Mouse (Mus musculus) bone marrow, adult 2 months (tissue): ENCODE measurements around the gene Stk4. TPM values are rescaled to one million over a fixed set of nuclear protein-coding genes. Genes with fewer than 3 reads are reported as not detected.

Experiments
- H3K27ac ChIP-seq: fragments of 200-500 bp; 2 replicates; pipeline ENCODE4 v1.5.1; 2012; ENCODE audit warnings: low read depth, mild to moderate bottlenecking, control low read depth, inconsistent platforms, low read length; ENCODE audit not compliant: control insufficient read depth, poor library complexity, insufficient read depth
- H3K4me1 ChIP-seq: fragments of 200-500 bp; 2 replicates; pipeline ENCODE4 v1.6.1; 2011; ENCODE audit warnings: low read length; ENCODE audit not compliant: control insufficient read depth, insufficient read depth
- H3K4me3 ChIP-seq: fragments of 200-500 bp; replicated peaks from 2 replicates; pipeline ENCODE3; 2011; ENCODE audit warnings: mild to moderate bottlenecking, low read depth, low read length, control low read depth; ENCODE audit not compliant: control insufficient read depth
- CTCF ChIP-seq: fragments of 200-500 bp; IDR thresholded peaks from 2 replicates; pipeline ENCODE4 v1.5.1; 2011; ENCODE audit warnings: low read length, control low read depth; ENCODE audit not compliant: control insufficient read depth, insufficient read depth
- POLR2A ChIP-seq: fragments of 200-500 bp; IDR thresholded peaks from 2 replicates; pipeline ENCODE4 v1.6.1; 2011; ENCODE audit warnings: low read depth, mild to moderate bottlenecking, control low read depth, low read length, borderline replicate concordance; ENCODE audit not compliant: control insufficient read depth
- WGBS: fragments of 180-500 bp; shearing (Covaris S2); methylation state at CpG from one replicate; pipeline ENCODE4 v1.1.7; 2018; 5-methylcytosine and 5-hydroxymethylcytosine counted together
- polyA plus RNA-seq: library from polyadenylated mRNA; stranded (reverse); fragments of >200 nt; gene quantifications from 2 replicates; pipeline ENCODE4 v1.2.4, GENCODE M21; 2011; ENCODE audit warnings: low replicate concordance; ENCODE audit not compliant: missing spikeins, insufficient read depth, insufficient read length

The Stk4 gene
- polyA plus RNA-seq, 1 experiment = 28.7 TPM

DNA sequence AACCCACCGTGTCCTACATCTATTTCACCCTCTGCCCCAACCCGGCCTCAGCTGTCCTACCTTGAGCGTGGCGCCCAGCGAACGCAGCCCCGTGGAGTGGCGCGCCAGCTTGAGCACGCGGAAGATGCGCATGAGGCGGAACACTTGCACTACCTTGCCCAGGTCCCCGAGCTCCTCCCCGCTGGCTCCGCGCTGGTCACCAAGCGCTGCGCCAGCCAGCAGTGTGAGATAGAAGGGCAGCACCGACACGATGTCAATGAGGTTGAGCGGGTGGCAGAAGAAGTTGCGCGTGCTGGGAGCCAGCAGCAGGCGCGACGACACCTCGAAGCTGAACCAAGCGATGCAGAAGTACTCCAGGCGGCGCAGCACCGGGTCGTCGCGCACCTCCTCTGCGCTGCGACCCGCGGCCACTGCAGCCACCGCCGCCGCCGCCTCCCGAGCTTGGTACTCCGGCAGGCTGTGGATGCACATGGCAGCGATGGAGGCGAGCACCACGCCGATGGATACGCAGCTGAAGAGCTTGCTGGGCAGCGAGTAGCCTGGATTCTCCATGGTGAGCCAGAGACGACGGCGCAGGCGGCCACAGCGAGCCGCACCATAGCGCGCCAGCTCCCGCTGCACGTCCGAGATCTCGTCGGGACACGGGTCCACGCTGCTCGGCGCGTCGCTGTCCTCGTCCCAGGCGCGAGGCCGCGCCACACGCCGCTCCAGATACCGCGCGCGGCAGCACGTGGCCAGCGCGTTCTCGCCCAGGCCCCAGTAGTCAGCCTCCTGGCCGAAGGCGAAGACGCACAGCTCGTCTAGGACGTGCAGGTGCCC, 97.8 kb downstream of the Stk4 start:
- TF ChIP-seq POLR2A (no peak), CTCF (no peak)

GRCm38 (mm10) chr2:164168571-164168946, 98.4 kb downstream of the Stk4 start:
- peak overlapping the region; percentile 7; the same call in 1 of the 2 replicates for H3K27ac ChIP-seq
- H3K4me1 ChIP-seq = no peaks in the 10 kb centered on the region; the same call in 1 of the 2 replicates
- WGBS = 10% methylated on average over 42 of the region's 42 CpGs
- H3K4me3 ChIP-seq = no peak overlapping the region
- TF ChIP-seq CTCF (no peak), POLR2A (no peak)

More for the DNA sequence above, 97.8 kb downstream of the Stk4 start:
- 21% methylated on average over 90 of the region's 90 CpGs for WGBS
- H3K4me1 ChIP-seq = no peaks in the 10 kb centered on the region; the same call in 1 of the 2 replicates
- H3K4me3 ChIP-seq = no peak overlapping the region
- H3K27ac ChIP-seq = peak overlapping the region; percentile 7; the same call in 1 of the 2 replicates

DNA sequence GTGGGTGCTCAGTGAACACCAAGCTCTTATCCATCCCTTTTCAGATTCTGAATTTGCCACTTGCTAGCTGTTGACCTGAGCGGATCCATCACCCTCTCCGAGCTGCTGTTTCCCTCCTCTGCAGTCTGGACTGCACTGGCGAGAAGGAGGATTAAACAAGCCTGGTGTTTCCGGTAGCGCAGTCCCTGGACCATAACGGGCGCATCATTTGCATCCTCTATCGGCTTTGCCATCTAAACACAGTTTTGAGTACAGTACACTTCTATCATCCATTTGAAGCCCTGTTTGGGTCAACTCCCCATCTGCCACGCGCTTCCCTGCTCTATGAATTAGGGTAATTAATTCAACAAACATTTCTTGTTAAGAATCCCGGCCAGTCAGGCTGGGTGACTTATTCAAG, 100.2 kb downstream of the Stk4 start:
- no peaks in the 10 kb centered on the region; the same call in 1 of the 2 replicates for H3K4me1 ChIP-seq
- no peak for TF ChIP-seq POLR2A
- TF ChIP-seq CTCF = no peak
- 23% methylated on average over 11 of the region's 11 CpGs for WGBS
- H3K27ac ChIP-seq = no peak overlapping the region
- no peak overlapping the region for H3K4me3 ChIP-seq

- Histone ChIP-seq H3K27ac (no peak within 1 kb of the TSS), H3K4me3 (no peak within 1 kb of the TSS), H3K4me1 (no peaks in the 10 kb centered on the region; the same call in 1 of the 2 replicates)
- 2% methylated on average over 29 of the region's 29 CpGs for WGBS
- TF ChIP-seq CTCF = no peak
- no peak for TF ChIP-seq POLR2A
Measured at GRCm38 (mm10) chr2:164170902-164171301, 100.8 kb downstream of the Stk4 start, which contains the start of gene Kcns1. TSS of gene Kcns1 (minus strand) at chr2:164171113.

GRCm38 (mm10) chr2:164173394-164173793, 103.3 kb downstream of the Stk4 start:
- H3K4me1 ChIP-seq = no peaks in the 10 kb centered on the region
- 6% methylated on average over 3 of the region's 3 CpGs for WGBS
- no peak overlapping the region for H3K27ac ChIP-seq
- H3K4me3 ChIP-seq = no peak overlapping the region
- TF ChIP-seq CTCF = no peak

DNA sequence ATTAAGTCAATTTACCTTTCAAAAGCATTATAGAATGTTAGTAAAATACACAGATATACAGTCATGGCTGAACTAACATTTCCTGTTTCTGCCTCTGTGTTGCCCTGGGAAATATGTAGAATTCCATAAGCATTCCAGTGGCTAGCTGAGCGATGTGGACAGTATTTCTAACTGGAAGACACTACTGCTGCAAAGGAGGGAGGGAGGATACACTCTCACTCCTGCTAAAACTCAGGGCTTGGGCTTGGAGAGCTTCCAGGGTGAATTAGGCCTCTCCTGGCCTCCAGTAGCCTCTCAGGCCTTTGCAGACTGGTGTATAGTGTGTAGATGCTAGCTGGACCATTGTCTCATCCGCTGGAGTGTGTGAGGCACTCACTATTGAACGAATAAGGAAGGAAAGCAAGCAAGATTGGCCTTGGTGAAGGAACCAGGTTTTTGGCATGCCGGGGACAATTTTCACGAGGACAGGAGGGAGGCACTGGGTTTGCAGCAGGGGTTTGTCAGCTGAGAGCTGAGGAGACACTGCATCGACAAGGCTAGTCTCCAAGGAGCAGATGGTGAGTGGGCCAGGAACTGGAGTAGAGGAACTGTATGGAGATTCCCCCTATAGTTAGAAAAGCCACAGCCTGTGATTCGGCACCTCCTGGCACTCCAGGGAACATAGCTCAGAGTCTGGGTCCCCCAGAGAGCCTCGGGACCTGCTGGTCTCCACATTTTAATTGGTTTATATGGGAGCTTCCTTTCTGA, 104.7 kb downstream of the Stk4 start:
- H3K4me3 ChIP-seq = no peak overlapping the region
- no peaks in the 10 kb centered on the region for H3K4me1 ChIP-seq
- H3K27ac ChIP-seq = no peak overlapping the region
- TF ChIP-seq CTCF (no peak), POLR2A (no peak)
- WGBS = 59% methylated on average over 8 of the region's 8 CpGs

GRCm38 (mm10) chr2:164175850-164176249, 105.7 kb downstream of the Stk4 start:
- no peaks in the 10 kb centered on the region for H3K4me1 ChIP-seq
- TF ChIP-seq POLR2A (no peak), CTCF (no peak)

DNA sequence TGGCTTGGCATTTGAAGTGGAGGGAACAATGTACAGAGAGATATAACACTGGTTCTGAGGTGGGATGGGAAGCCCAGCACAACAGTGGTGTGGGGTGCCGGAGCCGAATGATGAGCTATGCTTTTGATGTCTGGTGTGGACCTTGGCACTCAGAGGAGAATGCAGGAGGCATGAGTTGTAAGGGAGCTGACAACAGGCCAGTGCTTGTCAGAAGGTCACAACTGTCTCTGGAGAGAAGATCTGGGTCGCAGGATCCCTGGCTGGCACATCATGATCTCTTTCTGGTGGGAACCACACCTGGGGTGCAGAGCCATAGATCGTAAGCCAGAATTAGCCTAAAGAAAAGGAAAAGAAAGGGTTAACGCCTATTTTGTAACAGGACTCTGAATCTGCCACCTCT, 107.7 kb downstream of the Stk4 start:
- no peak overlapping the region for H3K27ac ChIP-seq
- no peaks in the 10 kb centered on the region for H3K4me1 ChIP-seq
- TF ChIP-seq POLR2A = no peak
- no peak for TF ChIP-seq CTCF
- no peak overlapping the region for H3K4me3 ChIP-seq
- 82% methylated on average over 5 of the region's 5 CpGs for WGBS

More at GRCm38 (mm10) chr2:164175850-164176249, 105.7 kb downstream of the Stk4 start:
- 21% methylated on average over 3 of the region's 3 CpGs for WGBS
- H3K27ac ChIP-seq = no peak overlapping the region
- no peak overlapping the region for H3K4me3 ChIP-seq

DNA sequence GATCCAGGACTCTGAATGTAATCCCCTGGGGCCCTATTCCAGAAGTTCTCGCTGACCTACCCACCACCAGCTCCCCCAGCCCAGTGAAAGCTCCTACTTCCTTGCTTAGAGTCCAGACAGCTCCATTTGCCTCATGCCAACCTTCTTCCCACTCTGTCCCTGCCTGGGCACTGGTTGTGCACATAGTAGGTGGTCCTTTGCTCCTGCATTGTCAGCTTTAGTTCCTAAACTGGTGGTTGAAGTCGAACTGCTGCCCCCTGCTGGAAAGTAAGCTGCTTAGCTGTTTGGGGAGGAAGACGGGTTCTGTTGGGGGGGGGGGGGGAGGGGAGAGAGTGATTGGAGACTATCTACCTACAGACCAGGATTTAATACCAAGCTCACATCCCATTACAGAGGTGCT, 110.0 kb downstream of the Stk4 start:
- Histone ChIP-seq H3K4me3 (no peak overlapping the region), H3K4me1 (no peaks in the 10 kb centered on the region), H3K27ac (no peak overlapping the region)
- 30% methylated on average over 3 of the region's 3 CpGs for WGBS
- TF ChIP-seq CTCF (peak; percentile 31; the same call in 1 of the 2 replicates), POLR2A (no peak)
